Mouse (Mus musculus) subcutaneous adipose tissue, adult 2 months (tissue): Measurements from ENCODE around the gene Itih1. TPM values are rescaled to one million over a fixed set of nuclear protein-coding genes. Genes with fewer than 3 reads are reported as not detected.

Source experiments
- polyA plus RNA-seq: library from polyadenylated mRNA; depleted of rRNA; stranded (reverse); fragments of >200 nt; gene quantifications from 2 replicates; pipeline ENCODE4 v1.2.3, GENCODE M21; 2012; ENCODE audit warnings: low replicate concordance; rRNA removed

Itih1 gene
- 0.17 and 0.46 TPM in 2 replicates for polyA plus RNA-seq

GRCm38 (mm10) chr14:30943038-30943437 is at the start of gene Itih1:
Itih1 (minus strand) TSS chr14:30943289.

GRCm38 (mm10) chr14:30951154-30951825 is 8.2 kb upstream of the Itih1 start, which contains the start of gene Nek4:
Nek4 (plus strand) TSS chr14:30951377.

GRCm38 (mm10) chr14:30923375-30924105 is 19.5 kb downstream of the Itih1 start, which contains the start of gene Itih3:
Itih3 (minus strand) TSS chr14:30923760.

GRCm38 (mm10) chr14:30886204-30886603 is 56.9 kb downstream of the Itih1 start, which contains the start of gene Itih4:
Itih4 (plus strand) TSS chr14:30886476.

Other genes starting within 250 kb of the Itih1 start
- 2.0 and 4.2 TPM in 2 replicates for gene Sfmbt1, start 228.4 kb downstream of the Itih1 start, polyA plus RNA-seq
- gene Tmem110, start 117.7 kb downstream of the Itih1 start, polyA plus RNA-seq: 32.3 and 40.5 TPM in 2 replicates
- gene Mustn1, start 64.1 kb downstream of the Itih1 start, polyA plus RNA-seq: 27.6 and 60.8 TPM in 2 replicates
- 3.2 and 4.9 TPM in 2 replicates for gene Itih4, start 56.8 kb downstream of the Itih1 start, polyA plus RNA-seq
- gene Itih3, start 19.5 kb downstream of the Itih1 start, polyA plus RNA-seq: 0.43 and 1.0 TPM in 2 replicates
- gene Nek4, start 8.1 kb upstream of the Itih1 start, polyA plus RNA-seq: 3.1 and 5.7 TPM in 2 replicates
- 32.5 and 46.0 TPM in 2 replicates for gene Glt8d1, start 58.1 kb upstream of the Itih1 start, polyA plus RNA-seq
- 208 and 223 TPM in 2 replicates for gene Spcs1, start 58.4 kb upstream of the Itih1 start, polyA plus RNA-seq
- gene Pbrm1, start 75.8 kb upstream of the Itih1 start, polyA plus RNA-seq: 10.7 and 21.0 TPM in 2 replicates
- gene Gnl3, start 75.9 kb upstream of the Itih1 start, polyA plus RNA-seq: 16.2 and 42.3 TPM in 2 replicates
- 24.2 and 50.4 TPM in 2 replicates for gene Smim4, start 185.7 kb upstream of the Itih1 start, polyA plus RNA-seq
- 27.5 and 77.3 TPM in 2 replicates for gene Nt5dc2, start 187.8 kb upstream of the Itih1 start, polyA plus RNA-seq
- 161 and 184 TPM in 2 replicates for gene Stab1, start 225.4 kb upstream of the Itih1 start, polyA plus RNA-seq